Mouse (Mus musculus) intestine, embryonic 14.5 days (tissue): ENCODE results near the gene Hs3st5. TPM values are rescaled to one million over a fixed set of nuclear protein-coding genes. Genes with fewer than 3 reads are reported as not detected.
"Not testable (repeated sequence)": the region's sequence is repeated elsewhere in the genome, so short reads cannot be mapped to it uniquely, and the experiment has no call there.

Source experiments
- ATAC-seq: fragments of 200-750 bp; cut with Nextera tagmentation; replicated peaks from 2 replicates; pipeline ENCODE4 v1.8.0; 2017; ENCODE audit warnings: low read depth, moderate number of reproducible peaks, moderate TSS enrichment, moderate library complexity; ENCODE audit not compliant: low FRiP score, low TSS enrichment
- DNase-seq: peaks from one replicate; pipeline ENCODE4 v3.0.0-alpha.2; 2018; ENCODE audit warnings: low spot score
- H3K27ac ChIP-seq: fragments of 300-500 bp; sonication (generic); 2 replicates; pipeline ENCODE4 v1.5.1; 2014; ENCODE audit warnings: low read depth, mild to moderate bottlenecking, control low read depth
- H3K27me3 ChIP-seq: fragments of 300-500 bp; sonication (generic); replicated peaks from 2 replicates; pipeline ENCODE4 v1.6.1; 2014; ENCODE audit warnings: low read length, control low read depth; ENCODE audit not compliant: control insufficient read depth, insufficient read depth
- H3K36me3 ChIP-seq: fragments of 300-500 bp; sonication (generic); 2 replicates; pipeline ENCODE4 v1.6.1; 2014; ENCODE audit warnings: low read length, control low read depth; ENCODE audit not compliant: control insufficient read depth, insufficient read depth
- H3K4me1 ChIP-seq: fragments of 300-500 bp; sonication (generic); replicated peaks from 2 replicates; pipeline ENCODE4 v1.6.1; 2014; ENCODE audit warnings: low read length, control low read depth, mixed read lengths; ENCODE audit not compliant: control insufficient read depth, insufficient read depth
- H3K4me2 ChIP-seq: fragments of 300-500 bp; sonication (generic); 2 replicates; pipeline ENCODE4 v1.6.1; 2014; ENCODE audit warnings: low read length
- H3K4me3 ChIP-seq: fragments of 300-500 bp; sonication (generic); 2 replicates; pipeline ENCODE4 v1.5.1; 2014; ENCODE audit warnings: low read depth, low read length, control low read depth, mixed read lengths
- H3K9ac ChIP-seq: fragments of 300-500 bp; sonication (generic); 2 replicates; pipeline ENCODE4 v1.6.1; 2014; ENCODE audit warnings: mild to moderate bottlenecking, low read length
- H3K9me3 ChIP-seq: fragments of 300-500 bp; sonication (generic); 2 replicates; pipeline ENCODE4 v1.6.1; 2016; ENCODE audit warnings: low read length, control low read depth; ENCODE audit not compliant: control insufficient read depth
- WGBS: fragments of 180-500 bp; shearing (Covaris S2); extraction: QIAGEN DNeasy Blood & Tissue Kit; methylation state at CpG from one replicate; pipeline ENCODE4 v1.1.7; 2014; 5-methylcytosine and 5-hydroxymethylcytosine counted together
- polyA plus RNA-seq: library from polyadenylated mRNA; unstranded; fragments of >200 nt; fragmentation: Nextera tagmentation; extraction: Ambion mirVana; gene quantifications from 2 replicates; pipeline ENCODE4 v1.2.1, GENCODE M21; 2014

Hs3st5 gene
- polyA plus RNA-seq, 1 experiment from 2014 or later = 0.76 TPM

DNA sequence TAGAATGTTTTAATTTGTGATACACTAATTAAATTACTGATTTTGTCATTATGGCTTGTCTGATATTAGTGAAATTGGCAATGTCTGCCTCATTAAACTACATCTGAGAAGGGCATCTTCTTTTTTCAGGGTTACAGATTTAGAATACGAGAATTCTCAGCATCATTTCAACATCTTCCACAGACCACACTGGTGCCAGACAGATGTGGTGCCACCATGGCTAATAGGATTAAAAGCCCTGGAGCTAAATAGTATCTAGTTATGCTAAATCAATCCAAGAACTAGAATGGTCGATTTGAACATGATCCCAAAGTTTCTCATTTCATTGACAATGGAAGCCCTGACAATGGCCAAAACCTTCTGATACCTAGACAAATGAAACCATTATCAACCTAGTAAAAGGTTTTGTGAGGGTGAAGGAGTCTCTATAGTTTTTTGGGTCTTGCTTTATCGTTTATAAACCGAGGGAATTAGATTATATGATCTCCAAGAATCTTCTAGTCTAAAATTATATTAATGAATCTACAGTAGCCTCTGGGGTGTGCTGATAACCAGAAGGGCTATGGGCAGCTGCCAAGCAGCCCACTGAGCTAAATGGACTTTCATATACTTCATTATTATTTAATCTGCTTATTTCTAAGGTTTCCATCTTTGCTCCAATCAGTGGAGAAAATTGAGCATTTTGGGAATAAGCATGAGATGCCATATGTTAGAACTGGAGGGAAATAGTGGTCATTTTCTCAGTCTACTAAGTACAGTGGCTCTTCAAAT is 71.9 kb downstream of the Hs3st5 start:
- no peaks in the 10 kb centered on the region for H3K36me3 ChIP-seq
- H3K4me2 ChIP-seq = no peak overlapping the region
- no peaks in the 10 kb centered on the region for H3K27me3 ChIP-seq
- H3K9me3 ChIP-seq = no peaks in the 10 kb centered on the region
- H3K9ac ChIP-seq = no peak overlapping the region
- no peak overlapping the region for H3K4me3 ChIP-seq
- no peaks in the 10 kb centered on the region for H3K4me1 ChIP-seq
- DNase-seq (no peak), ATAC-seq (no peak)
- WGBS = 77% methylated on average over 4 of the region's 4 CpGs
- H3K27ac ChIP-seq = no peak overlapping the region

- Histone ChIP-seq H3K9me3 (no peaks in the 10 kb centered on the region), H3K36me3 (no peaks in the 10 kb centered on the region), H3K4me3 (no peak overlapping the region), H3K4me2 (no peak overlapping the region), H3K27me3 (no peaks in the 10 kb centered on the region), H3K27ac (no peak overlapping the region), H3K9ac (no peak overlapping the region), H3K4me1 (no peaks in the 10 kb centered on the region; the same call in 1 of the 2 replicates)
- 69% methylated on average over 1 of the region's 1 CpGs for WGBS
- ATAC-seq (no peak), DNase-seq (no peak)
Measured at GRCm38 (mm10) chr10:36610400-36610799, 103.8 kb downstream of the Hs3st5 start.

GRCm38 (mm10) chr10:36611415-36611814 is 104.8 kb downstream of the Hs3st5 start:
- not testable (repeated sequence) for H3K4me1 ChIP-seq, DNase-seq, H3K27ac ChIP-seq, H3K9me3 ChIP-seq, H3K36me3 ChIP-seq, H3K4me3 ChIP-seq, ATAC-seq, H3K9ac ChIP-seq, H3K4me2 ChIP-seq, H3K27me3 ChIP-seq
- 52% methylated on average over 1 of the region's 1 CpGs for WGBS

DNA sequence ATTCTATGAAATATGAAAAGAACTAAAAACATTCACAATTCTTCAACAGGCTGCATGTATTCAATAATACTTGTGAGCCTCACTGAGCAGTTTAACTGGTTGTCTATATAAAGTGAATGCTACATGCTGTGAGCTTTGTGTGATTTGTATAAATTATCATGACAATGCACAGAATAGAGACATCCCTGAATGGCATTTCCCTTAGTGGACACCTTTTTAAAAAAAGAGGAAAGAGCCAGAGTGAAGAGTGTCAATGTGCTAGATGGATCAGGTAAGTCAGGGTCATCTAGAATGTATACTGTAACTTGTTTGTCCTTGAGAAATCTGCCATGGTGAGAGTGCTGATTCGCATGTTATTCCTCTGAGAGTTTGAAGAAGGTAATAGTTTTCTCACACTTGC is 116.4 kb downstream of the Hs3st5 start:
- Histone ChIP-seq H3K4me3 (no peak overlapping the region), H3K27me3 (no peaks in the 10 kb centered on the region), H3K36me3 (no peaks in the 10 kb centered on the region), H3K9me3 (no peaks in the 10 kb centered on the region), H3K4me1 (no peaks in the 10 kb centered on the region), H3K27ac (no peak overlapping the region), H3K4me2 (no peak overlapping the region), H3K9ac (no peak overlapping the region)
- no peak for DNase-seq
- 90% methylated on average over 1 of the region's 1 CpGs for WGBS
- no peak for ATAC-seq

GRCm38 (mm10) chr10:36627952-36628351 is 121.3 kb downstream of the Hs3st5 start:
- Histone ChIP-seq H3K27me3 (no peaks in the 10 kb centered on the region), H3K36me3 (no peaks in the 10 kb centered on the region), H3K4me2 (no peak overlapping the region), H3K4me1 (no peaks in the 10 kb centered on the region), H3K4me3 (no peak overlapping the region), H3K27ac (no peak overlapping the region), H3K9ac (no peak overlapping the region), H3K9me3 (no peaks in the 10 kb centered on the region)
- DNase-seq (no peak), ATAC-seq (no peak)
- 82% methylated on average over 4 of the region's 4 CpGs for WGBS

GRCm38 (mm10) chr10:36631746-36632145 is 125.1 kb downstream of the Hs3st5 start:
- H3K27ac ChIP-seq = no peak overlapping the region
- ATAC-seq (no peak), DNase-seq (no peak)
- WGBS = 70% methylated on average over 1 of the region's 1 CpGs
- H3K27me3 ChIP-seq = no peaks in the 10 kb centered on the region
- no peak overlapping the region for H3K4me3 ChIP-seq
- no peak overlapping the region for H3K9ac ChIP-seq
- no peaks in the 10 kb centered on the region for H3K9me3 ChIP-seq
- H3K36me3 ChIP-seq = no peaks in the 10 kb centered on the region
- no peaks in the 10 kb centered on the region for H3K4me1 ChIP-seq
- H3K4me2 ChIP-seq = no peak overlapping the region

DNA sequence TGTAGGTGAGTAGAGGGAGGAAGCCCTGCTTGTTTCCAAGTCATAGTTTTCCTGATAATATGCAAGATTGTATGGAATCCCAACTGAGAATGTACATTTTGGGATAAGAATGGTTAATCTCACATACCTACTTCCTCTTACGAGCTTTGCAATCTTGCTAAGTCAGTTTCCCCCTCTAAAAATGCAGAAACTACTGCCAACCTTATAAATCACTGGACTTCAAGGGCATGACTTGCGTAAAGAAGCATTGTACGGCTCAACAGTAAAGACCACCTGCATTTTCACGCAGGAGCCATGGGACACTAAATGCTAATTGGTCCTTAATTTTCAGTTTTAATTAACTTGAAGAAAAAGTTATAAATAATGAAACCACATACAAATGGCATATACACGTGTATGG is 144.0 kb downstream of the Hs3st5 start:
- Histone ChIP-seq H3K4me1 (no peaks in the 10 kb centered on the region), H3K27ac (no peak overlapping the region), H3K9me3 (no peaks in the 10 kb centered on the region), H3K4me3 (no peak overlapping the region), H3K36me3 (no peaks in the 10 kb centered on the region), H3K27me3 (no peaks in the 10 kb centered on the region), H3K9ac (no peak overlapping the region), H3K4me2 (no peak overlapping the region)
- DNase-seq (no peak), ATAC-seq (no peak)
- WGBS = 68% methylated on average over 5 of the region's 5 CpGs

DNA sequence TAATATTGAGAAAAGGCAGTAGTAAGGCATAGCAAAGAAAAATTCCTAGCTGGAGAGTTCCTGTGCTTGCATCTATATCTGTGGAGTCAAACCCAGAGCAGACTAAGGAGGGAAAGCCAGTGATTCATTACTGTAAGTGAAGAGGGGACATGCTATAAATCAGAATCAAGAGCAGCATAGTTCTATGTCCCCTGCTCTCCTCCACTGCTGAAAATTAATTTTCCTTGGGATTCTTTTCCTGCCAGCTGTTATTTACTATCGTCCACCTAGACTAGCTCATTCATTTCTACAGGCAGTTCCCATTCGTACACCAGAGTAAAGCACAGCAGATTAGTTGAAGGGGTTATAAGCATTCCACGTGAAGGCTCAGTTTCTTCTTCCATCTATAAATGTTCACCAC is 207.4 kb downstream of the Hs3st5 start:
- no peaks in the 10 kb centered on the region for H3K36me3 ChIP-seq
- no peaks in the 10 kb centered on the region for H3K4me1 ChIP-seq
- no peaks in the 10 kb centered on the region for H3K27me3 ChIP-seq
- H3K4me3 ChIP-seq = no peak overlapping the region
- H3K27ac ChIP-seq = no peak overlapping the region
- H3K4me2 ChIP-seq = no peak overlapping the region
- 66% methylated on average over 3 of the region's 3 CpGs for WGBS
- ATAC-seq (no peak), DNase-seq (no peak)
- no peaks in the 10 kb centered on the region for H3K9me3 ChIP-seq
- no peak overlapping the region for H3K9ac ChIP-seq

GRCm38 (mm10) chr10:36726239-36726638 is 219.6 kb downstream of the Hs3st5 start:
- no peak overlapping the region for H3K27ac ChIP-seq
- H3K27me3 ChIP-seq = no peaks in the 10 kb centered on the region
- H3K4me2 ChIP-seq = no peak overlapping the region
- DNase-seq (no peak), ATAC-seq (no peak)
- no peaks in the 10 kb centered on the region for H3K36me3 ChIP-seq
- H3K4me1 ChIP-seq = no peaks in the 10 kb centered on the region
- 84% methylated on average over 3 of the region's 3 CpGs for WGBS
- H3K9ac ChIP-seq = no peak overlapping the region
- no peaks in the 10 kb centered on the region for H3K9me3 ChIP-seq
- no peak overlapping the region for H3K4me3 ChIP-seq
